Mouse (Mus musculus) stomach, embryonic 14.5 days (tissue): ENCODE results near the gene Cry1. TPM values are rescaled to one million over a fixed set of nuclear protein-coding genes. Genes with fewer than 3 reads are reported as not detected.

Source experiments
- ATAC-seq: fragments of 200-750 bp; cut with Nextera tagmentation; 2 replicates; pipeline ENCODE4 v1.8.0; 2017; ENCODE audit warnings: low read depth, moderate TSS enrichment; ENCODE audit not compliant: insufficient number of reproducible peaks, insufficient read depth, low FRiP score
- H3K27ac ChIP-seq: fragments of 300-500 bp; sonication (generic); 2 replicates; pipeline ENCODE4 v1.5.1; 2014; ENCODE audit warnings: mild to moderate bottlenecking, low read length, moderate library complexity, mixed read lengths
- H3K27me3 ChIP-seq: fragments of 300-500 bp; sonication (generic); 2 replicates; pipeline ENCODE4 v1.6.1; 2014; ENCODE audit warnings: low read length, control low read depth, mixed read lengths; ENCODE audit not compliant: control insufficient read depth, insufficient read depth
- H3K36me3 ChIP-seq: fragments of 300-500 bp; sonication (generic); 2 replicates; pipeline ENCODE4 v1.6.1; 2014; ENCODE audit warnings: mild to moderate bottlenecking, control low read depth, low read length, moderate library complexity, mixed read lengths; ENCODE audit not compliant: control insufficient read depth, insufficient read depth
- H3K4me1 ChIP-seq: fragments of 300-500 bp; sonication (generic); 2 replicates; pipeline ENCODE4 v1.6.1; 2014; ENCODE audit warnings: low read length, control low read depth, mixed read lengths; ENCODE audit not compliant: control insufficient read depth, insufficient read depth
- H3K4me2 ChIP-seq: fragments of 300-500 bp; sonication (generic); replicated peaks from 2 replicates; pipeline ENCODE4 v1.6.1; 2014; ENCODE audit warnings: low read depth, low read length, control low read depth
- H3K4me3 ChIP-seq: fragments of 300-500 bp; sonication (generic); 2 replicates; pipeline ENCODE4 v1.5.1; 2014; ENCODE audit warnings: low read depth, low read length, control low read depth
- H3K9ac ChIP-seq: fragments of 300-500 bp; sonication (generic); replicated peaks from 2 replicates; pipeline ENCODE4 v1.6.1; 2014; ENCODE audit warnings: low read depth, mild to moderate bottlenecking, control low read depth, low read length, moderate library complexity, mixed read lengths
- H3K9me3 ChIP-seq: fragments of 300-500 bp; sonication (generic); 2 replicates; pipeline ENCODE4 v1.6.1; 2016; ENCODE audit warnings: low read depth, low read length, control low read depth; ENCODE audit not compliant: control insufficient read depth
- WGBS: fragments of 180-500 bp; shearing (Covaris S2); extraction: QIAGEN DNeasy Blood & Tissue Kit; methylation state at CpG from one replicate; pipeline ENCODE4 v1.1.7; 2014; 5-methylcytosine and 5-hydroxymethylcytosine counted together
- polyA plus RNA-seq: library from polyadenylated mRNA; unstranded; fragments of >200 nt; fragmentation: Nextera tagmentation; extraction: Ambion mirVana; gene quantifications from 2 replicates; pipeline ENCODE4 v1.2.1, GENCODE M21; 2014

Gene Cry1
- polyA plus RNA-seq, 1 experiment from 2014 or later = 23.3 TPM

GRCm38 (mm10) chr10:85154195-85154594 is 30.7 kb downstream of the Cry1 start:
- Histone ChIP-seq H3K27me3 (no peaks in the 10 kb centered on the region), H3K36me3 (no peaks in the 10 kb centered on the region), H3K4me3 (no peak overlapping the region), H3K9me3 (no peaks in the 10 kb centered on the region), H3K27ac (no peak overlapping the region), H3K4me2 (no peak overlapping the region), H3K9ac (no peak overlapping the region), H3K4me1 (no peaks in the 10 kb centered on the region)
- WGBS = 10% methylated on average over 2 of the region's 2 CpGs
- no peak for ATAC-seq

- H3K27ac ChIP-seq = no peak overlapping the region
- H3K4me3 ChIP-seq = no peak overlapping the region
- no peaks in the 10 kb centered on the region for H3K4me1 ChIP-seq
- peaks cover 15% of the 10 kb centered on the region for H3K36me3 ChIP-seq
- H3K27me3 ChIP-seq = no peaks in the 10 kb centered on the region
- H3K9ac ChIP-seq = no peak overlapping the region
- no peak overlapping the region for H3K4me2 ChIP-seq
- no peaks in the 10 kb centered on the region for H3K9me3 ChIP-seq
- WGBS = 86% methylated on average over 5 of the region's 5 CpGs
- no peak for ATAC-seq
These were observed 35.6 kb downstream of the Cry1 start for GRCm38 (mm10) chr10:85149226-85149625.

- H3K36me3 ChIP-seq = peaks cover 15% of the 10 kb centered on the region
- H3K4me1 ChIP-seq = no peaks in the 10 kb centered on the region
- H3K27me3 ChIP-seq = no peaks in the 10 kb centered on the region
- H3K9me3 ChIP-seq = no peaks in the 10 kb centered on the region
- no peak for ATAC-seq
- 85% methylated on average over 14 of the region's 14 CpGs for WGBS
- no peak overlapping the region for H3K9ac ChIP-seq
- no peak overlapping the region for H3K4me3 ChIP-seq
- no peak overlapping the region for H3K4me2 ChIP-seq
- H3K27ac ChIP-seq = no peak overlapping the region
These were observed 38.6 kb downstream of the Cry1 start for GRCm38 (mm10) chr10:85146282-85146681.

- H3K4me3 ChIP-seq = no peak overlapping the region
- H3K9me3 ChIP-seq = no peaks in the 10 kb centered on the region
- no peaks in the 10 kb centered on the region for H3K27me3 ChIP-seq
- ATAC-seq = no peak
- no peak overlapping the region for H3K9ac ChIP-seq
- no peak overlapping the region for H3K4me2 ChIP-seq
- peaks cover 7% of the 10 kb centered on the region; the same call in 1 of the 2 replicates for H3K36me3 ChIP-seq
- no peak overlapping the region for H3K27ac ChIP-seq
- 56% methylated on average over 9 of the region's 9 CpGs for whole genome bisulfite sequencing
- H3K4me1 ChIP-seq = no peaks in the 10 kb centered on the region; the same call in 1 of the 2 replicates
These were observed 43.4 kb downstream of the Cry1 start for GRCm38 (mm10) chr10:85141465-85141864.

GRCm38 (mm10) chr10:85136573-85136972 is 48.3 kb downstream of the Cry1 start:
- H3K4me1 ChIP-seq = no peaks in the 10 kb centered on the region; the same call in 1 of the 2 replicates
- no peak overlapping the region for H3K4me3 ChIP-seq
- no peaks in the 10 kb centered on the region for H3K27me3 ChIP-seq
- no peak overlapping the region for H3K4me2 ChIP-seq
- 84% methylated on average over 6 of the region's 6 CpGs for WGBS
- no peak for ATAC-seq
- no peak overlapping the region for H3K27ac ChIP-seq
- no peaks in the 10 kb centered on the region; the same call in 1 of the 2 replicates for H3K36me3 ChIP-seq
- no peaks in the 10 kb centered on the region for H3K9me3 ChIP-seq
- no peak overlapping the region for H3K9ac ChIP-seq

GRCm38 (mm10) chr10:85128453-85128852 is 56.4 kb downstream of the Cry1 start:
- Histone ChIP-seq H3K4me1 (no peaks in the 10 kb centered on the region; the same call in 1 of the 2 replicates), H3K27ac (no peak overlapping the region), H3K4me2 (peak overlapping the region; percentile 57), H3K9ac (no peak overlapping the region), H3K27me3 (no peaks in the 10 kb centered on the region), H3K9me3 (no peaks in the 10 kb centered on the region), H3K4me3 (peak overlapping the region; percentile 66), H3K36me3 (no peaks in the 10 kb centered on the region)
- ATAC-seq = 0 out of 2 replicates have a peak, but pooled peaks have one; percentile 7
- WGBS = 17% methylated on average over 7 of the region's 7 CpGs

GRCm38 (mm10) chr10:85127395-85128287 is 57.2 kb downstream of the Cry1 start, which contains the start of gene Mterf2:
Gene Mterf2 (minus strand): TSS chr10:85128027.
- 7% methylated on average over 20 of the region's 20 CpGs for WGBS

GRCm38 (mm10) chr10:85125184-85125583 is 59.7 kb downstream of the Cry1 start:
- WGBS = 86% methylated on average over 13 of the region's 13 CpGs
- H3K9ac ChIP-seq = no peak overlapping the region
- peaks cover 10% of the 10 kb centered on the region for H3K36me3 ChIP-seq
- no peak overlapping the region for H3K4me3 ChIP-seq
- no peak overlapping the region for H3K4me2 ChIP-seq
- no peaks in the 10 kb centered on the region for H3K9me3 ChIP-seq
- H3K4me1 ChIP-seq = no peaks in the 10 kb centered on the region; the same call in 1 of the 2 replicates
- no peak overlapping the region for H3K27ac ChIP-seq
- H3K27me3 ChIP-seq = no peaks in the 10 kb centered on the region
- ATAC-seq = no peak

More at GRCm38 (mm10) chr10:85127395-85128287, 57.2 kb downstream of the Cry1 start, which contains the start of gene Mterf2:
- Histone ChIP-seq H3K27ac (no peak within 1 kb of the TSS), H3K36me3 (no peaks in the 10 kb centered on the region), H3K9ac (peak within 1 kb of the TSS; percentile 55), H3K27me3 (no peaks in the 10 kb centered on the region), H3K4me2 (peak within 1 kb of the TSS; percentile 57), H3K4me3 (peak within 1 kb of the TSS; percentile 66), H3K9me3 (no peaks in the 10 kb centered on the region), H3K4me1 (no peaks in the 10 kb centered on the region; the same call in 1 of the 2 replicates)
- ATAC-seq = peak; percentile 100
